Mouse (Mus musculus) intestine, postnatal 0 days (tissue): ENCODE measurements at regions not wholly inside any gene's neighbourhood (a gene's known extent, or its start where the extent isn't known, plus 50 kb on each side); places are given as distances from the start of the nearest gene placed in this dataset.

ENCODE experiments used
- ATAC-seq: fragments of 200-750 bp; cut with Nextera tagmentation; 2 replicates; pipeline ENCODE4 v1.8.0; 2017; ENCODE audit warnings: mild to moderate bottlenecking, moderate TSS enrichment, moderate library complexity
- H3K27ac ChIP-seq: fragments of 300-500 bp; sonication (generic); 2 replicates; pipeline ENCODE4 v1.5.1; 2014; ENCODE audit warnings: mild to moderate bottlenecking, low read depth, low read length, moderate library complexity
- H3K27me3 ChIP-seq: fragments of 300-500 bp; sonication (generic); replicated peaks from 2 replicates; pipeline ENCODE4 v1.6.1; 2014; ENCODE audit warnings: low read length, mixed read lengths; ENCODE audit not compliant: control insufficient read depth, insufficient read depth
- H3K36me3 ChIP-seq: fragments of 300-500 bp; sonication (generic); 2 replicates; pipeline ENCODE4 v1.6.1; 2014; ENCODE audit warnings: mild to moderate bottlenecking, moderate library complexity; ENCODE audit not compliant: control insufficient read depth, insufficient read depth
- H3K4me1 ChIP-seq: fragments of 300-500 bp; sonication (generic); replicated peaks from 2 replicates; pipeline ENCODE4 v1.6.1; 2014; ENCODE audit warnings: antibody characterized with exemption, low read length, mixed read lengths; ENCODE audit not compliant: control insufficient read depth, insufficient read depth
- H3K4me2 ChIP-seq: fragments of 300-500 bp; sonication (generic); replicated peaks from 2 replicates; pipeline ENCODE4 v1.6.1; 2014; ENCODE audit warnings: low read depth, mild to moderate bottlenecking, moderate library complexity
- H3K4me3 ChIP-seq: fragments of 300-500 bp; sonication (generic); 2 replicates; pipeline ENCODE4 v1.5.1; 2014; ENCODE audit warnings: low read depth, low read length
- H3K9ac ChIP-seq: fragments of 300-500 bp; sonication (generic); 2 replicates; pipeline ENCODE4 v1.6.1; 2014; ENCODE audit warnings: mild to moderate bottlenecking, low read depth, low read length
- H3K9me3 ChIP-seq: fragments of 300-500 bp; sonication (generic); 2 replicates; pipeline ENCODE4 v1.6.1; 2016; ENCODE audit warnings: mixed run types; ENCODE audit not compliant: control insufficient read depth
- CTCF ChIP-seq: sonication (generic); IDR thresholded peaks from 2 replicates; pipeline ENCODE4 v1.5.1; 2016; ENCODE audit warnings: low read depth, mild to moderate bottlenecking, control low read depth, antibody characterized with exemption, moderate library complexity
- WGBS: fragments of 180-500 bp; shearing (Covaris S2); extraction: QIAGEN DNeasy Blood & Tissue Kit; methylation state at CpG from one replicate; pipeline ENCODE4 v1.1.7; 2014; 5-methylcytosine and 5-hydroxymethylcytosine counted together

DNA sequence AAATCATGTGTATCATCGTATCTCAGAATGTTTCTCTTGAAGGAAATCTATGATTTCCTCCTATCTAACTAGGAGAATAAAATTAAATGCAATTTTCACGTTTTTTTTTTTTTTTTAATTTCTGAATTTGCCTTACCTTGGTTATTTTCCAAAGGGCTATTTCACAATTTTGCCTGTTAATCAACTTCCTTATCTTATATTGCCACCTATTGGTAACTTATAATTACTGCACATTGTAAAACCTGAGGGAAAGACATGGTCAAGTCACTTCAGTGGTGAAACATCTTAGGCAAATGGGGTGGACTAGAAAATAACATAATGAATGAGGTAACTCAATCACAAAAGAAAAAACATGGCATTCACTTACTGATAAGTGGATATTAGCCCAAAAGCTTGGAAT, 232.0 kb downstream of the Nap1l3 start:
- Histone ChIP-seq H3K27me3 (no peaks in the 10 kb centered on the region), H3K4me1 (no peaks in the 10 kb centered on the region), H3K4me2 (no peak overlapping the region), H3K4me3 (no peak overlapping the region), H3K9ac (no peak overlapping the region), H3K36me3 (no peaks in the 10 kb centered on the region), H3K9me3 (no peaks in the 10 kb centered on the region), H3K27ac (no peak overlapping the region)
- WGBS: 44% methylated on average over 2 of the region's 2 CpGs
- TF ChIP-seq CTCF: peak; percentile 51
- no peak for ATAC-seq
